Mouse (Mus musculus): Measurements from ENCODE around the gene Celf2.

The Celf2 gene

GRCm38 (mm10) chr2:6553656-6554055 lies 955.7 kb downstream of the Celf2 start:
- DNase-seq (ENCODE audit: low spot score in 2 of 2), result no peak

GRCm38 (mm10) chr2:6549251-6549650 lies 960.1 kb downstream of the Celf2 start:
- no peak for DNase-seq (ENCODE audit: low spot score in 2 of 2)

- no peak for DNase-seq (ENCODE audit: low spot score in 2 of 2)
These were observed 962.2 kb downstream of the Celf2 start for GRCm38 (mm10) chr2:6547139-6547664.

GRCm38 (mm10) chr2:6546462-6547138 lies 962.8 kb downstream of the Celf2 start:
- DNase-seq (ENCODE audit: low spot score in 2 of 2), result no peak

- DNase-seq (ENCODE audit: low spot score in 2 of 2), result no peak
These were observed 964.0 kb downstream of the Celf2 start for GRCm38 (mm10) chr2:6545127-6545931.

GRCm38 (mm10) chr2:6543650-6544049 lies 965.7 kb downstream of the Celf2 start:
- DNase-seq (ENCODE audit: low spot score in 2 of 2), result no peak

- DNase-seq (ENCODE audit: low spot score in 2 of 2), result no peak
These were observed 966.7 kb downstream of the Celf2 start for GRCm38 (mm10) chr2:6542556-6543180.

GRCm38 (mm10) chr2:6540825-6541224 lies 968.5 kb downstream of the Celf2 start:
- no peak for DNase-seq (ENCODE audit: low spot score in 2 of 2)

GRCm38 (mm10) chr2:6540092-6540491 lies 969.3 kb downstream of the Celf2 start:
- DNase-seq (ENCODE audit: low spot score in 2 of 2), result no peak

GRCm38 (mm10) chr2:6538500-6538899 lies 970.9 kb downstream of the Celf2 start:
- no peak for DNase-seq (ENCODE audit: low spot score in 2 of 2)

- DNase-seq (ENCODE audit: low spot score in 2 of 2), result no peak
These were observed 971.3 kb downstream of the Celf2 start for GRCm38 (mm10) chr2:6538031-6538430.

- DNase-seq (ENCODE audit: low spot score in 2 of 2), result no peak
These were observed 972.0 kb downstream of the Celf2 start for GRCm38 (mm10) chr2:6537326-6537725.

- no peak for DNase-seq (ENCODE audit: low spot score in 2 of 2)
These were observed 973.0 kb downstream of the Celf2 start for GRCm38 (mm10) chr2:6536372-6536771.

GRCm38 (mm10) chr2:6532341-6532740 lies 977.0 kb downstream of the Celf2 start:
- no peak for DNase-seq (ENCODE audit: low spot score in 2 of 2)

GRCm38 (mm10) chr2:6528076-6528475 lies 981.3 kb downstream of the Celf2 start:
- DNase-seq (ENCODE audit: low spot score in 2 of 2), result no peak

GRCm38 (mm10) chr2:6526825-6527224 lies 982.5 kb downstream of the Celf2 start:
- no peak for DNase-seq (ENCODE audit: low spot score in 2 of 2)

- no peak for DNase-seq (ENCODE audit: low spot score in 2 of 2)
These were observed 983.1 kb downstream of the Celf2 start for GRCm38 (mm10) chr2:6526311-6526710.

GRCm38 (mm10) chr2:6523924-6524300 lies 985.5 kb downstream of the Celf2 start:
- DNase-seq (ENCODE audit: low spot score in 2 of 2), result no peak

- DNase-seq (ENCODE audit: low spot score in 2 of 2), result no peak
These were observed 986.0 kb downstream of the Celf2 start for GRCm38 (mm10) chr2:6523261-6523923.

GRCm38 (mm10) chr2:6522411-6522810 lies 987.0 kb downstream of the Celf2 start:
- no peak for DNase-seq (ENCODE audit: low spot score in 2 of 2)

GRCm38 (mm10) chr2:6513176-6513575 lies 996.2 kb downstream of the Celf2 start:
- DNase-seq (ENCODE audit: low spot score in 2 of 2), result no peak

GRCm38 (mm10) chr2:6507071-6507470 lies 1002.3 kb downstream of the Celf2 start:
- no peak for DNase-seq (ENCODE audit: low spot score in 2 of 2)

Measured in spleen, postnatal 10 days (tissue).